Mouse (Mus musculus) lung, postnatal 36 days (tissue): Measurements from ENCODE around the gene Crtac1.

ENCODE experiments used
- DNase-seq: peaks from one replicate; pipeline ENCODE4 v3.0.0; 2022; ENCODE audit warnings: mixed read lengths

The Crtac1 gene

GRCm38 (mm10) chr19:42272003-42272963 is 159.3 kb downstream of the Crtac1 start:
- peak; percentile 88 for DNase-seq

GRCm38 (mm10) chr19:42271182-42271581 is 160.4 kb downstream of the Crtac1 start:
- DNase-seq: no peak

GRCm38 (mm10) chr19:42270119-42270518 is 161.5 kb downstream of the Crtac1 start:
- DNase-seq: no peak

- no peak for DNase-seq
These were observed 163.2 kb downstream of the Crtac1 start for GRCm38 (mm10) chr19:42268337-42268736.

GRCm38 (mm10) chr19:42263524-42263923 is 168.1 kb downstream of the Crtac1 start:
- no peak for DNase-seq

- DNase-seq: no peak
These were observed 171.1 kb downstream of the Crtac1 start for GRCm38 (mm10) chr19:42260486-42260885.

GRCm38 (mm10) chr19:42258596-42258995 is 173.0 kb downstream of the Crtac1 start:
- peak; percentile 3 for DNase-seq

- DNase-seq: no peak
These were observed 173.6 kb downstream of the Crtac1 start for GRCm38 (mm10) chr19:42258031-42258430.

- DNase-seq: no peak
These were observed 174.3 kb downstream of the Crtac1 start for GRCm38 (mm10) chr19:42257241-42257635.

GRCm38 (mm10) chr19:42256611-42257240 is 174.9 kb downstream of the Crtac1 start:
- DNase-seq: no peak

- peak; percentile 61 for DNase-seq
These were observed 175.6 kb downstream of the Crtac1 start for GRCm38 (mm10) chr19:42255784-42256610.

- no peak for DNase-seq
These were observed 176.2 kb downstream of the Crtac1 start for GRCm38 (mm10) chr19:42255438-42255783.

GRCm38 (mm10) chr19:42249976-42250914 is 181.3 kb downstream of the Crtac1 start:
- DNase-seq: no peak

GRCm38 (mm10) chr19:42247519-42247918 is 184.1 kb downstream of the Crtac1 start, which contains the start of gene Golga7b:
Golga7b (plus strand) TSS chr19:42247574.
- DNase-seq: no peak

- DNase-seq: no peak
These were observed 185.0 kb downstream of the Crtac1 start for GRCm38 (mm10) chr19:42246626-42247025.

- no peak for DNase-seq
These were observed 188.2 kb downstream of the Crtac1 start for GRCm38 (mm10) chr19:42243401-42243800.

GRCm38 (mm10) chr19:42240881-42241280 is 190.7 kb downstream of the Crtac1 start:
- no peak for DNase-seq

GRCm38 (mm10) chr19:42238341-42238715 is 193.3 kb downstream of the Crtac1 start:
- DNase-seq: no peak

- DNase-seq: no peak
These were observed 193.8 kb downstream of the Crtac1 start for GRCm38 (mm10) chr19:42237602-42238340.
